Mouse (Mus musculus): Measurements from ENCODE around the gene Stat4. TPM values are rescaled to one million over a fixed set of nuclear protein-coding genes. Genes with fewer than 3 reads are reported as not detected.
"Not testable (repeated sequence)": the region's sequence is repeated elsewhere in the genome, so short reads cannot be mapped to it uniquely, and the experiment has no call there.

Stat4 gene
- polyA plus RNA-seq, 1 experiment from 2014 or later, result 0.64 TPM

- H3K4me2 ChIP-seq, result no peak overlapping the region
- 0 out of 2 replicates have a peak, but pooled peaks cover 5% of the 10 kb centered on the region for H3K4me1 ChIP-seq (replicated peaks)
- H3K27me3 ChIP-seq, result no peaks in the 10 kb centered on the region
- H3K9me3 ChIP-seq, result no peaks in the 10 kb centered on the region
- H3K36me3 ChIP-seq, result no peaks in the 10 kb centered on the region
- peak; percentile 28; the same call in 1 of the 2 replicates for ATAC-seq (ENCODE audit: low FRiP score)
- H3K9ac ChIP-seq, result no peak overlapping the region
- H3K27ac ChIP-seq, result no peak overlapping the region
- H3K4me3 ChIP-seq, result no peak overlapping the region
- 55% methylated on average over 7 of the region's 7 CpGs for WGBS
Measured at GRCm38 (mm10) chr1:52039151-52039550, 52.2 kb downstream of the Stat4 start.

DNA sequence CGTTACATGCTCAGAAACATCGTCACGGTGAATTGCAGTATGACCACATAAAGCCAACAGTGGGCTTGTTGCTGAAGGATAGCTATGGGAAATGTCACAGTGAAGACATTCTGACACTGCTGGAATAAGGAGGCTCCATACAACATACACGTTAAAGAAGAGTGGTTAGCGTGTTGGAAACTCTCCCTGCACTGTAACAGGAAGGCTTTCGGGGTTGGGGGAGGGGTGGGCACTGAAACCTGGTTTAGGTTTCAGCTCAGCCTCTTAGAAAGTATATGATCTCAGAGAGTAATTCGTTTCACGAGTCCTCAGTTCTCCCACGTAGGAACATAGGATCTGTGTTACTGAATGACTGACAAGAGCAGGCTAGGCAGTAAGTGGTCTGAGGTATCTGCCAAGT lies 52.7 kb downstream of the Stat4 start:
- Histone ChIP-seq H3K36me3 (no peaks in the 10 kb centered on the region), H3K4me3 (no peak overlapping the region), H3K27me3 (no peaks in the 10 kb centered on the region), H3K9ac (no peak overlapping the region), H3K4me2 (no peak overlapping the region), H3K9me3 (no peaks in the 10 kb centered on the region), H3K4me1 (replicated peaks) (0 out of 2 replicates have a peak, but pooled peaks cover 5% of the 10 kb centered on the region), H3K27ac (no peak overlapping the region)
- no peak for ATAC-seq (ENCODE audit: low FRiP score)
- WGBS, result 79% methylated on average over 9 of the region's 9 CpGs

DNA sequence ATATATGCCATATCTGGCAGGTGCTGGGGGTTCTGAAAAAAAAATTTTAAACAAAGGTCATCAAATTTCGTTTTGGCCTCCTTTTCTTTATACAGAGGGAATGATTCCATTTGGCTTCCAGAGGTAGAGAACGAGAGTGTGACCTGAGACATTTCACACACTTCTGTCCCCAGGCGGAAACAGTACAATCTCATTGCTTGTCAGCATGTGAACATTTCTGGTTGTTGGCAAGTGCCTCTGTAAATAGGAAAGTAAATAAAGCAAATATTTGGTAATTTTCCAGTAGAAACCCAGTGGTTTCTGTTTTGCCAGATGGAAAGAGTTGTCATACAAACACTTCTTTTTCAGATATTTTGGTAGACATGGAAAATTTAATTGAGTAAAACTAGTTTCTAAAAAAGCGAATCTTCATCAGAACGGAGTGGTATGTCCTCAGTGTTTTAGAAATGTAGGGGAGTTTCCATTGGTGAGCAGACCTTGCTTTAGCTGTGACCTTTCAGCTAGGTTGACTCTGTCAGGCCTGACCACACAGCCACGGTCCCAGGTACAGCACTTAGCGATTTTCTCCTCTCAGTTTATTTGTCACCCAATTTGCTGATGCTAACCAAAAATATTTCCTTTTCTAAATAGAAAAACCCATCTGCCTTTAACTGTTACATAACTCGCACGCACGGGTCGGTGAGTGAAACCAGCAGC lies 53.6 kb downstream of the Stat4 start:
- no peak overlapping the region for H3K4me2 ChIP-seq
- 83% methylated on average over 11 of the region's 11 CpGs for WGBS
- no peak overlapping the region for H3K27ac ChIP-seq
- ATAC-seq (ENCODE audit: low FRiP score), result no peak
- no peaks in the 10 kb centered on the region for H3K36me3 ChIP-seq
- H3K4me1 ChIP-seq (replicated peaks), result 0 out of 2 replicates have a peak, but pooled peaks cover 5% of the 10 kb centered on the region
- no peaks in the 10 kb centered on the region for H3K27me3 ChIP-seq
- no peaks in the 10 kb centered on the region for H3K9me3 ChIP-seq
- no peak overlapping the region for H3K4me3 ChIP-seq
- no peak overlapping the region for H3K9ac ChIP-seq

DNA sequence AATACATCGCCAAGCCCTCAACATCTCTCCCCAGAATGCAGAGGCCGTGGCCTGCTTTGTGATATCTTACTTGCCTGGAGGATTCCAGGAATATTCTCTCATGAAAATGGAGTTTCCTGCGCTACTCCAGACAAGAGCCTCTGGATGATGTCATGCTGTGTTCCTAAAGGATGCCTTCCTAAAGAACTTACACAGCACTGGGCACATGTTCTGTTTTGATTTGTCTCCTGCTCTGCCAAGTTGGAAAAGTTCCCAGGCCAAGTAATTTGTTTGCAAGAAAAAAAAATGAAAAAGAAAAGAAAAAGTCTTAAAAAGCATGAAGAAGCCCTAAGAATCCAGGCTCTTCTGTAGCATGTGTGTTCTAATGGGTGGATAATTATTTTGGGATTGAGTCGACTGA lies 56.2 kb downstream of the Stat4 start:
- ATAC-seq (ENCODE audit: low FRiP score), result no peak
- Histone ChIP-seq H3K36me3 (no peaks in the 10 kb centered on the region), H3K4me2 (no peak overlapping the region), H3K9me3 (no peaks in the 10 kb centered on the region), H3K27ac (no peak overlapping the region), H3K4me1 (replicated peaks) (0 out of 2 replicates have a peak, but pooled peaks cover 5% of the 10 kb centered on the region), H3K9ac (no peak overlapping the region), H3K4me3 (no peak overlapping the region), H3K27me3 (no peaks in the 10 kb centered on the region)
- 63% methylated on average over 4 of the region's 4 CpGs for WGBS

DNA sequence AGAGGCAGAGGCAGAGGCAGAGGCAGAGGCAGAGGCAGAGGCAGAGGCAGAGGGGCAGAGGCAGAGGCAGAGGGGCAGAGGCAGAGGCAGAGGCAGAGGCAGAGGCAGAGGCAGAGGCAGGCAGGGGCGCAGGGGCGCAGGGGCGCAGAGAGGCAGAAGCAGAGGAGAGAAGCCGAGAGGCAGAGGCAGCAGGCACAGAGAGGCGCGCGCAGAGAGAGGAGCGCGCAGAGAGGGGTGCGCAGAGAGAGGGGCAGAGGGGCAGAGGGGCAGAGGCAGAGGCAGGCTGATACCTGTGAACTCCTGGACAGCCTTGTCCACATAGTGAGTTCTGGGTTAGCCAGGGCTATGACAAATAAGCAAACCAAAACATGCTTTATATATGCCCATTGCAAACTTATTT lies 59.9 kb downstream of the Stat4 start:
- not testable (repeated sequence) for H3K9me3 ChIP-seq; H3K4me2 ChIP-seq; H3K27me3 ChIP-seq; ATAC-seq (ENCODE audit: low FRiP score); H3K36me3 ChIP-seq; H3K4me3 ChIP-seq; H3K4me1 ChIP-seq (replicated peaks); H3K27ac ChIP-seq; H3K9ac ChIP-seq
- 96% methylated on average over 10 of the region's 10 CpGs for WGBS

- Histone ChIP-seq H3K27me3 (no peaks in the 10 kb centered on the region), H3K4me3 (no peak overlapping the region), H3K27ac (no peak overlapping the region), H3K36me3 (no peaks in the 10 kb centered on the region), H3K9me3 (no peaks in the 10 kb centered on the region), H3K4me1 (replicated peaks) (no peaks in the 10 kb centered on the region), H3K9ac (no peak overlapping the region), H3K4me2 (no peak overlapping the region)
- no peak for ATAC-seq (ENCODE audit: low FRiP score)
- 60% methylated on average over 2 of the region's 2 CpGs for WGBS
Measured at GRCm38 (mm10) chr1:52048711-52049110, 61.8 kb downstream of the Stat4 start.

DNA sequence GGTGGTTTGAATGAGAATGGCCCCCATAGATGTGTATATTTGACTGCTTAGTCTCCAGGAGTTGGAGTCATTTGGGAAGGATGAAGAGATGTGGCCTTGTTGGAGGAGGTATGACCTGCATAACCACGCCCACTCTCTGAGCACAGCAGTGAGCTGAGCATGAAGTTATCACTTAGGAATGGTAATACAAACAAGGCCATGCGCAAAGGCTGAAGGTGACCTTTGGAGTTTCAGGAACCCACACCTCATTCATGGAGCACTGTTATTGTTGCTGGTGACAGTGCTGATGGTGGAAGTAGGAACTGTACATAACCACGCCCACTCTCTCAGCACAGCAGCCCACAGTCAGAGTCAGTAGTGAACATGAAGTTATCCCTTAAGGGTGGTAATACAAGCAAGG lies 62.9 kb downstream of the Stat4 start:
- no peaks in the 10 kb centered on the region for H3K4me1 ChIP-seq (replicated peaks)
- 95% methylated on average over 3 of the region's 3 CpGs for WGBS

DNA sequence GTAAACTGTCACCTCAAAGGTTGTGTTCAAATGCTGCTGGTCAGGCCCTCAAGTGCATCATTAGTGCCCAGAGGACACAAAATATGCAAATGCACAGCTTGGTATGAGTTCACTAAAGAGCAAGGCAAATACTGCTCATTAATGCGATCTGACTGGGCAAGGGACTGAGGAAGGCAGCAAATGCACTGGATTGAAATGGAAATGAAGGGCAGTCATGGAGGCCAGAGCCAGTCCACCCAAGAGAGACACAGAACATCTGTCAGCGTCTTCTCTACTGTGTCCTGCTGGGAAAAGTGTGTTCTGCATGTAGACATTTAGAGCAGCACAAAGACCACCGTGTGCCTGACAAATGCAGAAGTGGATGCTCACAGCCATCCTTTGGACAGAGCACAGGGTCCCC lies 64.6 kb downstream of the Stat4 start:
- no peak for ATAC-seq (ENCODE audit: low FRiP score)
- H3K27me3 ChIP-seq, result no peaks in the 10 kb centered on the region
- WGBS, result 32% methylated on average over 3 of the region's 3 CpGs

More for the DNA sequence above, 62.9 kb downstream of the Stat4 start:
- ATAC-seq (ENCODE audit: low FRiP score), result no peak
- H3K9me3 ChIP-seq, result no peaks in the 10 kb centered on the region
- H3K4me2 ChIP-seq, result no peak overlapping the region
- no peak overlapping the region for H3K9ac ChIP-seq
- H3K27ac ChIP-seq, result no peak overlapping the region
- no peaks in the 10 kb centered on the region for H3K27me3 ChIP-seq
- no peak overlapping the region for H3K4me3 ChIP-seq
- no peaks in the 10 kb centered on the region for H3K36me3 ChIP-seq

DNA sequence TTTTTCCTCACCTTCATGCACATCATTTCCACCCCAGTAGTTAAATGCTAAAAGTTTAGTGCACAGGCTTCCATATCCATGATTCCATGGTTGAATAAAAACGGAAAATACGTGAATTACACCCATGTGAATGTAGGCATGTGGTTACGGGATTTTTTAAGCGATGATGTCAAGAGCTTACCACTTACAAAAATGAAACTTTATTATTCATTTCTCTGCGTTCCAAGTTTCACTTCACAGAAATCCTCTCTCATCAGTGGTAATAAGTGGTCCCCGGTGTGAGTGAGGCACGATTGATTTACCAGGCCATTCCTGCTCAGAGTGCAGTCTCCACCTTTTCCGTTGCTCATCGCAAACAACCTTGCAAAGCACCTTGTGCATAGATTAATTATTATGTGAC lies 66.0 kb downstream of the Stat4 start:
- no peak for ATAC-seq (ENCODE audit: low FRiP score)
- Histone ChIP-seq H3K27me3 (no peaks in the 10 kb centered on the region), H3K4me1 (replicated peaks) (no peaks in the 10 kb centered on the region), H3K4me2 (no peak overlapping the region), H3K36me3 (no peaks in the 10 kb centered on the region), H3K9ac (no peak overlapping the region), H3K4me3 (no peak overlapping the region), H3K9me3 (no peaks in the 10 kb centered on the region), H3K27ac (no peak overlapping the region)
- 92% methylated on average over 9 of the region's 9 CpGs for WGBS

More for the DNA sequence above, 64.6 kb downstream of the Stat4 start:
- H3K36me3 ChIP-seq, result no peaks in the 10 kb centered on the region
- no peaks in the 10 kb centered on the region for H3K4me1 ChIP-seq (replicated peaks)
- no peak overlapping the region for H3K9ac ChIP-seq
- H3K27ac ChIP-seq, result no peak overlapping the region
- no peaks in the 10 kb centered on the region for H3K9me3 ChIP-seq
- H3K4me3 ChIP-seq, result no peak overlapping the region
- no peak overlapping the region for H3K4me2 ChIP-seq

GRCm38 (mm10) chr1:52055947-52056346 lies 69.0 kb downstream of the Stat4 start:
- Histone ChIP-seq H3K9me3 (no peaks in the 10 kb centered on the region), H3K4me3 (no peak overlapping the region), H3K27ac (no peak overlapping the region), H3K36me3 (no peaks in the 10 kb centered on the region), H3K9ac (no peak overlapping the region), H3K4me1 (replicated peaks) (no peaks in the 10 kb centered on the region), H3K27me3 (no peaks in the 10 kb centered on the region), H3K4me2 (no peak overlapping the region)
- ATAC-seq (ENCODE audit: low FRiP score), result no peak
- 85% methylated on average over 4 of the region's 4 CpGs for WGBS

GRCm38 (mm10) chr1:52057153-52057552 lies 70.2 kb downstream of the Stat4 start:
- Histone ChIP-seq H3K36me3 (no peaks in the 10 kb centered on the region), H3K27me3 (no peaks in the 10 kb centered on the region), H3K4me3 (no peak overlapping the region), H3K9me3 (no peaks in the 10 kb centered on the region), H3K9ac (no peak overlapping the region), H3K4me2 (no peak overlapping the region), H3K4me1 (replicated peaks) (no peaks in the 10 kb centered on the region), H3K27ac (no peak overlapping the region)
- WGBS, result 86% methylated on average over 5 of the region's 5 CpGs
- no peak for ATAC-seq (ENCODE audit: low FRiP score)

GRCm38 (mm10) chr1:52066276-52066675 lies 79.3 kb downstream of the Stat4 start:
- WGBS, result 94% methylated on average over 1 of the region's 1 CpGs
- H3K9me3 ChIP-seq, result no peaks in the 10 kb centered on the region
- no peak overlapping the region for H3K4me3 ChIP-seq

GRCm38 (mm10) chr1:52066694-52067093 lies 79.7 kb downstream of the Stat4 start:
- H3K27me3 ChIP-seq, result no peaks in the 10 kb centered on the region
- 85% methylated on average over 3 of the region's 3 CpGs for WGBS
- H3K4me3 ChIP-seq, result no peak overlapping the region
- no peak for ATAC-seq (ENCODE audit: low FRiP score)
- no peak overlapping the region for H3K9ac ChIP-seq
- H3K9me3 ChIP-seq, result no peaks in the 10 kb centered on the region
- no peak overlapping the region for H3K4me2 ChIP-seq
- no peaks in the 10 kb centered on the region for H3K4me1 ChIP-seq (replicated peaks)
- no peaks in the 10 kb centered on the region for H3K36me3 ChIP-seq
- no peak overlapping the region for H3K27ac ChIP-seq

More at GRCm38 (mm10) chr1:52066276-52066675, 79.3 kb downstream of the Stat4 start:
- Histone ChIP-seq H3K27ac (no peak overlapping the region), H3K9ac (no peak overlapping the region), H3K4me2 (no peak overlapping the region), H3K4me1 (replicated peaks) (no peaks in the 10 kb centered on the region), H3K27me3 (no peaks in the 10 kb centered on the region), H3K36me3 (no peaks in the 10 kb centered on the region)
- ATAC-seq (ENCODE audit: low FRiP score), result no peak
